Mouse (Mus musculus): ENCODE measurements around the gene Fam24a. TPM values are rescaled to one million over a fixed set of nuclear protein-coding genes. Genes with fewer than 3 reads are reported as not detected.
A peak's percentile ranks its signal among the peaks of the same experiment; 100 is the strongest.

Fam24a gene
- polyA plus RNA-seq, 1 experiment from 2014 or later = not detected

- H3K27me3 ChIP-seq (ENCODE audit: insufficient read depth, low read length) = no peaks in the 10 kb centered on the region
- H3K4me3 ChIP-seq (ENCODE audit: low read depth, low read length) = no peak overlapping the region
- 78% methylated on average over 13 of the region's 13 CpGs for WGBS (ENCODE audit: insufficient replicate concordance)
- DNase-seq (no peak), ATAC-seq (no peak)
- H3K9me3 ChIP-seq (ENCODE audit: low read length) = no peaks in the 10 kb centered on the region
- H3K36me3 ChIP-seq (replicated peaks; ENCODE audit: insufficient read depth, low read length) = peaks cover 42% of the 10 kb centered on the region
- peaks cover 2% of the 10 kb centered on the region; the same call in 1 of the 2 replicates for H3K4me1 ChIP-seq (ENCODE audit: insufficient read depth)
- no peak overlapping the region for H3K4me2 ChIP-seq (ENCODE audit: low read depth, low read length)
- no peak overlapping the region for H3K27ac ChIP-seq (ENCODE audit: low read depth)
- TF ChIP-seq EP300 (IDR thresholded peaks at IDR 0.05; ENCODE audit: low read depth) = no peak
- no peak for TF ChIP-seq CTCF (IDR thresholded peaks at IDR 0.05; ENCODE audit: low read depth)
- no peak overlapping the region for H3K9ac ChIP-seq (replicated peaks)
Measured at GRCm38 (mm10) chr7:131356105-131356504, 22.4 kb downstream of the Fam24a start.

DNA sequence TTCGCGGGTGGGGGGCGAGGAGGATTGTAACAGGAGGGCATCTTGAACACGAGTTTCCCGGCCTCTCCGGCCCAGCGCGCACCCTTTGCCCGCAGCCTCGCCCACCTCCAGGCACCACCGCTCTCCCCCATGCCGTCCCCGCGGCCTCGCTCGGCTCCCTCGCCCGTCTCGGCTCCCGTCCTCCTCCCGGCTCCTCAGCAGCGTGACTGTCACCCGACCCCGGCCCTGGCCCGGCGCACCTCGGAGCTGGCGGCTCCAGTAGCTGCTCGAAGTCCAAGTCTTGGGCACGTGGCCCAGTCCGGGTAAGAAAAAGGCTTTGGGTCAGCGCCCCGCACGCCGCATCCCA, 28.6 kb downstream of the Fam24a start:
- Histone ChIP-seq H3K4me2 (ENCODE audit: low read depth, low read length) (peak overlapping the region; percentile 98), H3K27me3 (ENCODE audit: insufficient read depth, low read length) (no peaks in the 10 kb centered on the region)

DNA sequence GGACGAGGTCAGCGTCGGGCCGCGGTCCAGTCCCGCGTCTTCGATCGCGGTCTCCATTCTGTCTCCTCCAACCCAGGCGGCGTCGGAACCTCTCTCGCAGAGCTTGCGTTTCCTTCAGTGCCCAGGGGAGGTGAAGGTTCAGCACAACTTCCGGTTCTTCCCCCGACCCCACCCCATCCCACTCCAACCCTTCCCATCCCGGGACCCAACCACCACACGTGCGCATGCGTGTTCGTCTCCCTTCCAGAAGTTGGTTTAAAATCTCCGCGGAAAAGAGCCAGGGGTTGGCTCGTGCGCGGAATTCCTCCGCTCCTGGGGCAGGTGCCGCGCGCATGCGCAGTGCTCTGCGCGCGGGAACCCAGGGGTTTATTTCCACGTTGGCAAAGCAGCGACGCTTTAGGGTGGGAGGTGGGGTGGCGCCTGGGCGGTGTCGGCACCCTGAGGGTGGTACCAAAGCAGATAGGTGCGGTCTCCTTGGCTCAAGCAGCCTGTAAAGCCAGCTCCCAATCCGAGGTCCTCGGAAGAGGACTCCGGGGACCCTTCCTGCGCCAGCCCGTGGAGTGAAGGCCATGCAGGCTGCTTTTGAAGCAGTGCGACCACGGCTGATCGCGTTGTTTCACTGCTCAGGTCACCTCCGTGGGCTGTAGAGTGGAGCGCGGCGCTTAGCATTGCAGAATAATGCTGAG, 29.1 kb downstream of the Fam24a start, which contains the start of gene 2310057M21Rik:
2310057M21Rik (minus strand) TSS at position 145 of the 686 bp plus-strand sequence.
- Histone ChIP-seq H3K27ac (ENCODE audit: low read depth) (peak within 1 kb of the TSS; percentile 95), H3K27me3 (ENCODE audit: insufficient read depth, low read length) (no peaks in the 10 kb centered on the region), H3K4me3 (ENCODE audit: low read depth, low read length) (peak within 1 kb of the TSS; percentile 93), H3K9me3 (ENCODE audit: low read length) (no peaks in the 10 kb centered on the region), H3K36me3 (replicated peaks; ENCODE audit: insufficient read depth, low read length) (peaks cover 15% of the 10 kb centered on the region), H3K4me2 (ENCODE audit: low read depth, low read length) (peak within 1 kb of the TSS; percentile 98), H3K9ac (replicated peaks) (peak within 1 kb of the TSS; percentile 96), H3K4me1 (ENCODE audit: insufficient read depth) (peaks cover 11% of the 10 kb centered on the region)
- no peak for TF ChIP-seq CTCF (IDR thresholded peaks at IDR 0.05; ENCODE audit: low read depth)
- TF ChIP-seq EP300 (IDR thresholded peaks at IDR 0.05; ENCODE audit: low read depth) = no peak
- DNase-seq = peak; percentile 93
- under 1% methylated on average over 53 of the region's 55 CpGs for WGBS (ENCODE audit: insufficient replicate concordance)
- ATAC-seq = peak; percentile 98

More for the DNA sequence above, 28.6 kb downstream of the Fam24a start:
- peaks cover 19% of the 10 kb centered on the region for H3K36me3 ChIP-seq (replicated peaks; ENCODE audit: insufficient read depth, low read length)
- peak overlapping the region; percentile 95 for H3K27ac ChIP-seq (ENCODE audit: low read depth)
- DNase-seq (no peak), ATAC-seq (peak; percentile 74)
- peak overlapping the region; percentile 96 for H3K9ac ChIP-seq (replicated peaks)
- H3K4me3 ChIP-seq (ENCODE audit: low read depth, low read length) = peak overlapping the region; percentile 93
- under 1% methylated on average over 29 of the region's 35 CpGs for WGBS (ENCODE audit: insufficient replicate concordance)
- H3K4me1 ChIP-seq (ENCODE audit: insufficient read depth) = peaks cover 11% of the 10 kb centered on the region
- H3K9me3 ChIP-seq (ENCODE audit: low read length) = no peaks in the 10 kb centered on the region
- TF ChIP-seq EP300 (IDR thresholded peaks at IDR 0.05; ENCODE audit: low read depth) (no peak), CTCF (IDR thresholded peaks at IDR 0.05; ENCODE audit: low read depth) (no peak)

DNA sequence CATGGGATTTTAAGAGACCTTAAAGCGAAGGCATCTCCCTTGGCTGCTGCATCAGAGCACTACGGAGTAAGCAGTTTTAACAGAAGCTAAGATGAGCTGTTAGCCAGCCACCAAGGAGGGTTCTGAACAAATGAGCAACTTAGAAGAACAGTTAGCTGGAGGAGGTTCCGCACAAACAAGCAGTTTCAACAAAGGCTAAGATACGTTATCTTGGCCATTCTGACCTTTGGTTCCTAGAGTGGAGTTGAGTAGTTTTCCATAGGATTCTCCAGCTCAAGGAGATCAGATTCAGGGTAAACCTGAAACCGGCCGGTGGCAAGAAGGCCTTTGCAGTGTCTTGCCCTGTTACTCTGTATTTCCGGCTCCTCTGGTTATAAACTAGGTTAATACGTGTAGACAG, 30.5 kb downstream of the Fam24a start:
- TF ChIP-seq CTCF (IDR thresholded peaks at IDR 0.05; ENCODE audit: low read depth) (no peak), EP300 (IDR thresholded peaks at IDR 0.05; ENCODE audit: low read depth) (no peak)
- 83% methylated on average over 8 of the region's 8 CpGs for WGBS (ENCODE audit: insufficient replicate concordance)
- ATAC-seq (no peak), DNase-seq (no peak)
- H3K9me3 ChIP-seq (ENCODE audit: low read length) = no peaks in the 10 kb centered on the region
- H3K27ac ChIP-seq (ENCODE audit: low read depth) = no peak overlapping the region
- no peaks in the 10 kb centered on the region for H3K27me3 ChIP-seq (ENCODE audit: insufficient read depth, low read length)
- no peak overlapping the region for H3K9ac ChIP-seq (replicated peaks)
- no peak overlapping the region for H3K4me2 ChIP-seq (ENCODE audit: low read depth, low read length)
- peaks cover 3% of the 10 kb centered on the region; the same call in 1 of the 2 replicates for H3K36me3 ChIP-seq (replicated peaks; ENCODE audit: insufficient read depth, low read length)
- H3K4me3 ChIP-seq (ENCODE audit: low read depth, low read length) = no peak overlapping the region
- peaks cover 11% of the 10 kb centered on the region for H3K4me1 ChIP-seq (ENCODE audit: insufficient read depth)

DNA sequence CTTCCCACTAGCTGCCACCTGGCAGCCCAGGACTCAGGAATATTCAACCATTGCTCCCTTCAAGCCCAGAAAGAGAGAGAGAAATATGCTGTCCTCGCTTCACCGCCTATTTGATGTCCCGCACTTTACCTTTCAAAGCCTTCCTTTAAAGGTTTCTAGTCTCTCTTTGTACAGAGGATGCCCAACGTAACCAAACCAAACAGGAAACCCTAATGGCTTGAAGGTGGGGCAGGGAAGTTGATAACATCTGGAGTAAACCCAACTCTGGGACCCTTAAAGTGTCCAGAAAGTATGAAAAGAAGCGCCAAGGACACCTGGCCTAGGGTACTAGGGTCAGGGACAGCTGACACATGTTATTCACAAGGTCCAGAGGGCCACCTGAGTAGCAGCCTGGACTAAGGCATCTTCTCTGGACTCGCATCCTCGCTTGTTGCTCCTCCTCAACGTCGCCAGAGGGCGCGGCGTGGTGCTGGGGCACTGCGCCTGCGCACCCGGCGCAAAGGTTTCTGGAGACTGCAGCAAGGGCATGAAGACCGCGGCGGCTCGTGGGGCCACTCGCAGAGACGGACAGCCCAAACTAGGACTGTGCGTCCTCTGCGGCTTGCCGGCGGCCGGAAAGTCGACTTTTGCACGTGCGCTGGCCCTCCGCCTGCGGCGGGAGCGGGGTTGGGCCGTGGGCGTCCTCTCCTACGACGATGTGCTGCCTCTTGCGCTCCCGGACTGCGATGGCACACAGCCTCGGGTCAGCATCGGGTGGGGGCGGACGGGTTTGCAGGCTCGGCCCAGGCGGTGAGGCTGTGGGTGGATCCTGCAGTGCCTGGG, 37.2 kb downstream of the Fam24a start, which contains the start of gene Pstk:
Pstk (plus strand) TSS at position 494 of the 822 bp plus-strand sequence.
- no peaks in the 10 kb centered on the region for H3K27me3 ChIP-seq (ENCODE audit: insufficient read depth, low read length)
- peak; percentile 95 for ATAC-seq

DNA sequence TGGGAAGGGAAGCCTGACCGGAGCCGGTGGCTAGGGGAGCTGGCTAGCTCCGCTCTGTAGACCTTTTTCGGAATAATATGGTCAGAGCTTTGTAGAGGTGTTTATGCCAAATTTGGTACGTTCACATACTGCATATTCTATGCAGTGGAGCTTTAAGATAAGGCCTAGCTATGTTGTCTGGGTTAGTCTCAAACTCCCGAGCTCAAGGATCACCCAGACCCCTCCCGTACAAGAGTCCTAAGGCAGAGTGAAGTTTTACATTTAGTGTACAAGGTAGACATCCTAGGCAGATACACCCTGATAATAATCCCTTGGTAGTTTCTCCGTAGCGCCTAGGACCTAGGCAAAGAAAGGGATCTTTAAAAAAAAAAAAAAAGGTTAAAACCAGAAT, 37.8 kb downstream of the Fam24a start:
- DNase-seq (no peak), ATAC-seq (no peak)
- peak overlapping the region; percentile 90 for H3K27ac ChIP-seq (ENCODE audit: low read depth)
- peak overlapping the region; percentile 91 for H3K4me2 ChIP-seq (ENCODE audit: low read depth, low read length)
- H3K36me3 ChIP-seq (replicated peaks; ENCODE audit: insufficient read depth, low read length) = no peaks in the 10 kb centered on the region
- peak overlapping the region; percentile 75 for H3K4me3 ChIP-seq (ENCODE audit: low read depth, low read length)
- peaks cover 16% of the 10 kb centered on the region for H3K4me1 ChIP-seq (ENCODE audit: insufficient read depth)
- TF ChIP-seq CTCF (IDR thresholded peaks at IDR 0.05; ENCODE audit: low read depth) (no peak), EP300 (IDR thresholded peaks at IDR 0.05; ENCODE audit: low read depth) (no peak)
- 8% methylated on average over 9 of the region's 9 CpGs for WGBS (ENCODE audit: insufficient replicate concordance)
- H3K27me3 ChIP-seq (ENCODE audit: insufficient read depth, low read length) = no peaks in the 10 kb centered on the region
- peak overlapping the region; percentile 84 for H3K9ac ChIP-seq (replicated peaks)
- H3K9me3 ChIP-seq (ENCODE audit: low read length) = no peaks in the 10 kb centered on the region

More for the DNA sequence above, 37.2 kb downstream of the Fam24a start, which contains the start of gene Pstk:
- no peaks in the 10 kb centered on the region for H3K9me3 ChIP-seq (ENCODE audit: low read length)
- H3K27ac ChIP-seq (ENCODE audit: low read depth) = peak within 1 kb of the TSS; percentile 90
- H3K36me3 ChIP-seq (replicated peaks; ENCODE audit: insufficient read depth, low read length) = no peaks in the 10 kb centered on the region
- 4% methylated on average over 47 of the region's 47 CpGs for WGBS (ENCODE audit: insufficient replicate concordance)
- TF ChIP-seq EP300 (IDR thresholded peaks at IDR 0.05; ENCODE audit: low read depth) (no peak), CTCF (IDR thresholded peaks at IDR 0.05; ENCODE audit: low read depth) (peak; percentile 96)
- H3K9ac ChIP-seq (replicated peaks) = peak within 1 kb of the TSS; percentile 84
- DNase-seq = peak; percentile 90
- peak within 1 kb of the TSS; percentile 75 for H3K4me3 ChIP-seq (ENCODE audit: low read depth, low read length)
- H3K4me2 ChIP-seq (ENCODE audit: low read depth, low read length) = peak within 1 kb of the TSS; percentile 91
- H3K4me1 ChIP-seq (ENCODE audit: insufficient read depth) = peaks cover 16% of the 10 kb centered on the region
